Mouse (Mus musculus) heart, adult 11 months (tissue): ENCODE measurements around the gene Shc3.
A peak's percentile ranks its signal among the peaks of the same experiment; 100 is the strongest.

Source experiments
- DNase-seq: peaks from one replicate; pipeline ENCODE4 v3.0.0; 2022

The Shc3 gene

DNA sequence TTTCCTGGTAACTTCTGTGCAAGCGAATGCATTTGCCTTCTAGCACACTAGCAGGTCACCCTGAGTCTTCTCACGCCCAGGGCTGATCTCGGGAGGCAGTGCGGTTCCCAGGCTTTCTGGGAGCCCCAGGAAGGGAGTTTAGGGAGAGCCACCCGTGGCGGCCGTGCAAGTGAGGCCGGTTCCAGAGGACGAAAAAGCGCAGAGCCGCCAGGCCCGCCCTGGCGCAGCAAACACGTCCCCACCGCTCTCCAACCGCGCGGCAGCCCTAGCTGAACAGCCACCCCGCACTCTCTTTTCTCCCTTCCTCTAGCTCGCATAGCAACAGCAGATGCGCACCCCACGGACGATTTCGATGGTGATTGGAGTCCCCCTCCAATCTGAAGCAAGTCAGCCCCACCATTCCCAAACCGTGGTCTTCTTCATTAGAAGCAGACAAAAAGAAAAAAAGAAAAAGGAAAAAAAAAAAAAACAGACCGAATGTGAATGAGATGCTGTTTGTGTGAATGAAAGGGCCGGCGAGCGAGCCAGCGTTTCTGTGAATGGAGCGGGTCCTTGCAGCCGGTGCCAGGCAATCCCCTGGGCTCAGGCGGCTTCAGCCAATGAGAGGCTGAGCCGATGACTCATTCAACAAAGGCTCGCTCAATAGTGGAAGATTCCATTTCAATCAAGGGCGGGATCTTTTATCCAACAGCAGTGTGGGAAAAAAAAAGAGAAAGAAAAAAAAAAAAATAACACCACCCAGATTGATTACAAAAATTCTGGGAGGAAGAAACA lies at the start of gene Shc3:
TSS of gene Shc3 (minus strand) at position 509 of the 774 bp plus-strand sequence.
- peak; percentile 97 for DNase-seq

DNA sequence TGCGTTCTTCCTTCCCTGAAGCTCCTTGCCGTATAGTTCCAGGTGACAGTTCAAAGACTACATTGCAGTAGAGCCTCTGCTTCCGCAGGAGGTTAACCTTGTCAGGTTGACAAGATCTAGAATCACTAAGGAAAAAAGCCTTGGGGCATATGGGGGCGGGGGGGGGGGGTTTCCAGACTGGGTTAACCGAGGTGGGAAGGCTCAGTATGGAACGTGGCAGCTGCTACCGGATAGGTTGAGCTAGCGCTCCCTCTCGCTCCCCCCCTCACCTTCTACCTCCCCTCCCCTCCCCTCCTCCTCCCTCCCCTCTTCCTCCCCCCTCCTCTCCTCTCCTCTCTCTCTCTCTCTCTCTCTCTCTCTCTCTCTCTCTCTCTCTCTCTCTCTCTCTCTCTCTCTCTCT lies 49.4 kb upstream of the Shc3 start:
- DNase-seq, result no peak

DNA sequence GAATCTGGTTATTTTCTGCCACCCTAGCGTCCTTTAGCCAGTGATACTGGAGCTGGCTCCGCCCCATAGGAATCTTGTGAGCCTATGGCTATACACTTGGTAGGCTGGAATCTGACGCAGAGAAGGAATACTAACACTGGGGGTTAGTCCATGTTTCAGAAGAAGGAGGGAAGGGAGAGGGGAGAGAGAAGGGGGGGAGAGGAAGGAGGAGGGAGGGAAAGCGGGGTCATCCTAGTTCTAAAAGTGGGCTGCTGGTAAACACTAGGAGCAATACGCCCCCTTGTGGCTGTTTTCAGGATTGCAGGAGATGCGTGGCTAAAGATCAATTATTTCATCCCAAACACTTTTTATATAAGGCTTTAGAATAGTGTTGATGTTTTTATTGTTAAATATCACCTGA lies 48.6 kb upstream of the Shc3 start:
- DNase-seq, result peak; percentile 83

DNA sequence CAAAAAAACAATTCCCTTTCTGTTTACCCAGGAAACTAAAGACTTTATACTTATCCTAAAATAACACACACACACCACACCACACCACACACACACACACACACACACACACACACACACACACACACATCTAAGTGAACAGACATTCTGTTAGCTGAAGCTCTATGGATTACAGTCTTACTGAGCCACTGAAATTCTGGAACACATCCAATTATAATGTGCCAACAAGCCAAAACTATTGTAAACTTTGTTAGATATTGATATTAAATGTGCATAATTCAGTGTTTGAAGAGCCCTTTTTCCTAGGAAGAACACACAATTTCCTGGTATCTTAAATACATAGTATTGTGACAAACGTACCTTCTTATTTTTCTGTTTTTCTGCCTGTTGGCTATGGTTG lies 48.1 kb upstream of the Shc3 start:
- no peak for DNase-seq

DNA sequence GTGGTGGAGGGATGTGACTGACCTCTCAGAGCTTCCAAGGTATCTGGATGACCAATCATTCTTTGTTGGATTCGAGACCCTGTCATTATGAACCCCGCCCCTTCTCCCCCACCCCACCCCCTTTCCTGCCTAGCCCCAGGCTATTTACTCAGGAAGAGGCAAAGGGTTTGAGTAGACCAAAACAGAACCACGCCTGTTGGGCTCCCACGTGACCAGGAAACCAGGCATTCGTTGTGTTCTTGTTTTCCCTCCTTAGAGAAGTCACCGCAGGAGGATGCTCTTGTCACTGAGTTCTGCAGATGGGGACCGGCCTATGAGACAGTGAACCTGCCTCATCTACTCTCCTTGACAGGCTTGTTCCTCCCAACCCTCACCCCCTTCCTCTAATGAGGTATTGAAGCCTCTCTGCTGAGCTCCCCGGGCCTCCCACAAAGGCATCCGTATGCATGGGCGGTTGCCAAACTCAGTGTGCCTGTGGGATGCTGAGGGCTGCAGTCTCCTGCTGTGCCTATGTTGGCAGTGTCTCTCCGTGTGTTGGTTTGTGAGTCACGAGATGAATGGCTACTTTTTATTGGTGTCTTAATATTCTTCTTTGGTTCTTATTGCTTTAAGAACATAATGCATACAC lies 47.3 kb upstream of the Shc3 start:
- peak; percentile 71 for DNase-seq

DNA sequence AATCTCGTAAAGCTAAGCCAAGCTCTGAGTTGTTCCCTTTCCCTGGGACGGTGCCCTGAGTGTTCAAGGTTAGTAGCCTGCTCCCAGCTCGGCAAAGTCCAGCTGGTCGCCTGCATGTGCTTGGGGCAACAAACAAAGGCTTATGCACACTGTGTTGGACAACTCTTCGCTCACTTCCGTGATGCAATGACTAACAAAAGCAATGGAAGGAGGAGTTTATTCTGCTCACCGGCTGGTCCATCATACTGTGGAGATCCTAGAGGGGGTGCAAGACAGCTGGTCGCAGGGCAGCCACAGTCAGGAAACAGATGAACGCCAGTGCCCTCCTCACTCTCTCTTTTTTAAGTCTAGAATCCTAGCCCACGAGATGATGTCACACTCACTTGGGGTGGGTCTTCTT lies 46.6 kb upstream of the Shc3 start:
- DNase-seq, result peak; percentile 87

DNA sequence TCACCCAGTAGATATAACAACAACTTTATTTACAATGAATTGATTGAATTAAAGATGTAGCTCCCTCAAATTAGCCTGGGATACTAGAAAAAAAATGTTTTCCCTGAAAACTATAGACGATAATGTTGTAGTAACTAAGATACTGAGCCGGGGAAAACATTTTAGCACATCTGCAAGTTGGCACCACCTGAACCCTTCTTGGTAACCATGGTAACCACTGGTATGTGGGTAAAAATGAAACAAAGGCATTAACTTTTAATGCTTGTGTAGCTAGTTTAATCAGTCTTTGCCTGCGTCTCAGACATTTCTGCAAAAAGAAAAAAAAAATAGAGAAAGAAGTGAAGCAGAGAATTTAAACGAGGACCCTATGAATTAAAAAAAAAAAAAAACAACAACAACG lies 42.3 kb upstream of the Shc3 start:
- no peak for DNase-seq

DNA sequence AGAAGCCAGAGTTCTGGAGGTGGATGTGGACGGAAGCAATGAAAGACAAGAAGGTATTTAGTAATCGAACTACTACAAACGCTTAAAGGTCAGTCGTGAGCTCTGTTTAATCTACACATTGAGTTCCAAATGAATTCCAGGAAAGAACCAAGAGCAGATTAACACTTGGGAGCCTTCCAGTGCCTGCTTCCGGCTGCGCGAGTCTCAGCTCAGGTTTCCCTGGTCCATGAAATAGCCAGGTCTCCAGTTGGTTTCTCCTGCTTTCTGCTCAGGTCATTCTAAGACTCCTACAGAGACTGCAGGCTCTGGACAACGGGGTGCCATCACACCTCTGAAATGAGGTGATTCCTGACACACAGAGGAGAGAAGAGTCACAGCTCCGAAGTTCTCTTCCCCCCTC lies 41.8 kb upstream of the Shc3 start:
- DNase-seq, result no peak

DNA sequence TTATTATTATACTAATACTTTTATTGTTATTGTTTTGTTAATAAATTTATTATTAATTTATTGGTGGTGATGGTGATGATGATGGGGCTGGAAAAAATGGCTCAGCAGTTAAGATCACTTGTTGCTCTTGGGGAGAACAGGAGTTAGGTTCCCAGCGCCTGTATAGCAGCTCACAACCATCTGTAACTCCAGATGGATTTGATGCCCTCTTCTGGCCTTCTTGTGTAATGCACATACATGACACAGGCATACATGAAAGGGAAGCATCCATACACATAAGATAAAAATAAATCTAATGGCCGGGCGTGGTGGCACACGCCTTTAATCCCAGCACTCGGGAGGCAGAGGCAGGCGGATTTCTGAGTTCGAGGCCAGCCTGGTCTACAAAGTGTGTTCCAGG lies 40.0 kb upstream of the Shc3 start:
- DNase-seq, result no peak

DNA sequence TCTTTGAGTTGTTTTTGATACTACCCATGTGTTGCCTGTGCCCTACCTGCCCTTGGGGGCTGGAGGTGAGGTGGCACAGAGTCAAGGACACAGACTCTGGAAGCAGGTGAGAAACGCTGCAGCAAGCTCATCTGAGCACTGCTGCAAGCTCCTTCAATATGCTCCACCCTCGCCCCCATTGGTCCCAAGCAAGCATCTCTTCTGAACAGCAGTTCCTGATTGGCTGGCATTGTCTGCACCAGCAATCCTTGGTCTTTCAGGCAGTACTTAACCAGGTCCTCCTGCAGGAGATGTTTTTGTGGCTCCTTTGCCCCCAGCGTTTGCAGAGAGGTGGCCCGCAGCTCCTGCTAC lies 34.6 kb upstream of the Shc3 start:
- DNase-seq, result no peak

DNA sequence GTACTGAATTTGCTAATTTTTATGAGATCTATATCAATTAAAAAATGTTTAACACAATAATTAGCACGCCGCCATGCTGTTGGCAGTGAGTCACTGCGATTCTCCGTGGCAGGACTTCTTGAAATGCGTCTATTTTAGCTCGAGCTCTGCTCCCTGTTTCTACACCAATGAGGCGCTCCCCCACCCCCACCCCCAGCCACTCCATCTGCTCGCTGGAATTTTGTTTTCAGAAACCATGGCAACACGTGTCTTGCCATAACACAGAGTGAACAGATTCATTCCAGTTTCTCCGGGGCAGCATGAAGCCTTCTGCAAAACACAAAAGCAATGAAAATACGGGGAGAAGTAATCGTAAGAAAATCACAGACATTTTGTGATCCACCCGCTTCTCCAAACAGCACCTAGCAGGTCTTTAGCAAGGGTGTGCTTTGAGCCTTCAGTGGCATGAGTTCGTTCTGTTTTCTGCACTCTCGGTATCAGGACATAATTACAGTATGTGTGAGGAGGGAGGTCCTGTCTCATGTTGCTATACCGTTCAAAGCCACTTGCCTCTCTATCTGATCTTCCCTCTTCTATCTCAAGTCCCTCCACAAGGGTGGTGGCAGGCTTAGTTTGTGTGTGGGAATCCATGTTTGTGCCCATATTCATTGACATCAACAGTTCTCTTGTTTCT lies 34.1 kb upstream of the Shc3 start:
- DNase-seq, result no peak

DNA sequence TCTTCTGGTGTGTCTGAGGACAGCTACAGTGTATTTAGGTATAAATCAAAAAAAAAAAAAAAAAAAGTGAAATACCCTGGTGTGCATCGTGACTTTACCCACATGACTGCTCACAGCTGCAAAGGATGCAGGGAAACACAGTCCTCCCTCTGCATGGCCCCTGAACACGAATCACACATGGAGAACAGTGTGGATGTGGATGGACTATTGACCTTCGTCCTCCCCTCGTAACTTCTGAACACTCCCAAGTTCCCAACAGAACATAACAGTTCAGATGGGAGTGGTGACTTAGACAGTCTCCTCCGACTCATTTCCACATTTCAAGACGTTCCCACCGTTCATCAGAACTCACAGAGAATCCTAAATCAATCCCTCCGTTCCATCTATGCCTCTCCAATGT lies 33.5 kb upstream of the Shc3 start:
- no peak for DNase-seq

DNA sequence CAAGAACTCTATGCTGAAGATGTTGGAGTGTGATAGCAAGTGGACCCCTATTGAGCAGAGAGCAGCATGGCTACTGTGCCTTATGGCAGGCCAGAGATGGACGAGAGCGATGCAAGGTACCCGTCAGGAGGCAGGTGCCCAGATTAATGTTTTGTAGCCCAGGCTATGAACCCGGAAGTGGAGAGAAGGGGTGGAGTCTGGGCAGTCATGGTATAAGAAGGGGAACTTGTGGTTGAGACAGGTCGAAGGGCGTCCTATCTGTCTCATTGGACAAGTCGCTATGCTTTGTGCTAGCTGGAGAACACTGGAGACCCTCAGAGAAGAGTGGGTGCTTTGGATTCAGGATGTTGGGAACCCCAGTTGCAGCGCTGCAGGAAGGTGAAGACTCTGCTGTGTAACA lies 30.9 kb upstream of the Shc3 start:
- DNase-seq, result no peak

DNA sequence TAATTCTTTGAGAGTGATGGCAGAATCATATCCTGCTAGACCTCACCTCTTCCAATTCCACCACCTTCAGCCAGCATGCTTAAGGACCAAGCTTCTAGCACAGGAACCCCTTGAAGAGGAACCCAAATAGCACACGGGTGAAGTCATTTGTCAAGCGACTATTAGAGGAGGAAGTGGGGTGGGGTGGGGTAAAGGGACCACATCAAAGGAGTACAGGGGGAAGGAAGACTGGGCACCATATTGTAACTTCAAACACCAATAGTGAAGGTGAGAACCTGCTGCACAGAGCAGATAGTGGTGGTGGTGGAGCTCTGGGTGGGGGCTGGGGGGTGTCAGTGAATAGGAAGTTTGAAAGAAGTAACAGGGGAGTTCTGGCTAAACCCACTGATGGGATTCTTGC lies 28.8 kb upstream of the Shc3 start:
- DNase-seq, result no peak

DNA sequence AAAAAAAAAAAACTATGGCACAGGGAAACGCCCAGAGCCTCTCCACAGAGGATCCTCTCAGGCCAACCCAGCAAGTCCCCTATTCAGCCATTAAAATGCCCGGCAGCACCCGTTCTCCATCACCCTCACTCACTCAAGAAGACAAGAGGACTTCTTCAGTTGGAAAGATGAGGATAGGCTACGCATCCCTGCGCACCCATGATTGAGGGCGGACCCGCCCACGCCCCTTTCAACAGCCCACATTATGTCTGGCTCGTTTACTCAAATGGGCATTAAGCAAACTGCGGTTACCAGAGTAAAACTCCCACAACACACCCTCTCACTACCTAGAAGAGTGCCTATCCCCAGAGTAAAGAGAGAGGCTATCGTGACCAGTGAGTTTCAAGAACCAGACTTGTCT lies 26.2 kb upstream of the Shc3 start:
- no peak for DNase-seq

DNA sequence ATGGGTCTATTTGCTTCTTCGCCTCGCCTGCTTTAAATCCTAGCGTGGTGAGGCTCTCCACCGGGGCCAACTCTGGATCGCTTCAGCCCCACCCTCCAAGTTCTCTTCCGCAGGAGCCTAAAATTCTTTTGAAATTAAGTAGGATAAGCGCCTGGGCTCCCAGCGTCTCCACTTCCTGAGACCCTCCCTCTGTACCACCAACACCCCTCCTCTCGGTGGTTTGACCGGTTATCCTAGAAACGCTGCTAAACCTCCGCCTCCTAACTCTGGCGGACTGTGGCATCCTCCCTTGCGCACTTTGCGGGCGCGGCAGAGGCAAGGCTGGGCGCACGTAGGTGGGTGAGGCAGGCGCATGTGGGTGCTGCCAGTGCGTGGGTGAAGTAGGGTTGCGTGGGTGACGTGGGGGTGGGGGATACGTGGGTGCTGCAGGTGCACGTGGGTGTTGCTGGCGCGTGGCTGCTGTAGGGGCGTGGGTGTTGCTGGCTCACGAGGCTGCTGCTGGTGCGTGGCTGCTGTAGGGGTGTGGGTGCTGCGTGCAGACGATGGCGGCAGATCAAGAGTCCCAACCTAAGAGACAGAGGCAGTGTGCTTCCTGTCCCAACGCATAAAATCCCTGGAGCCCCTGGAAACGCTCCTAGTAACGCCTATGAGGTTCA lies 25.6 kb upstream of the Shc3 start:
- peak; percentile 91 for DNase-seq

DNA sequence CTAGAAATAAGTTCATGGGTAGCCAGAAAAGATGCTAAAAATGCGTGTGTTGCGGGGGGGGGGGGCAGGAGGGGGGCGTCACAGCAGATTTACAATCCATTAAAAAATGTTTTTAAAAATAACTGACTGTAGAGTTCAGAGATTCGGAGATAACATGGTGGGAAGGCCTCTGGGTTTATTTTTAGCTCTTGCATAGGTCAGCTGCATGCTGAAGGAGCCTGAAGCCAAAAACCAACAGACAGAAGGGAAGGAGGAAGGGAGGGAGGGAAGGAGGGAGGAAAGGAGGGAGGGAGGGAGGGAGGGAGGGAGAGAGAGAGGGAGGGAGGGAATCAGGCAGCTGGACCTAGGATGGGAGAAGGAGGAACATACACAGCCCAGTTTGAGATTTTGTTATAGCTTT lies 18.8 kb upstream of the Shc3 start:
- DNase-seq, result no peak

DNA sequence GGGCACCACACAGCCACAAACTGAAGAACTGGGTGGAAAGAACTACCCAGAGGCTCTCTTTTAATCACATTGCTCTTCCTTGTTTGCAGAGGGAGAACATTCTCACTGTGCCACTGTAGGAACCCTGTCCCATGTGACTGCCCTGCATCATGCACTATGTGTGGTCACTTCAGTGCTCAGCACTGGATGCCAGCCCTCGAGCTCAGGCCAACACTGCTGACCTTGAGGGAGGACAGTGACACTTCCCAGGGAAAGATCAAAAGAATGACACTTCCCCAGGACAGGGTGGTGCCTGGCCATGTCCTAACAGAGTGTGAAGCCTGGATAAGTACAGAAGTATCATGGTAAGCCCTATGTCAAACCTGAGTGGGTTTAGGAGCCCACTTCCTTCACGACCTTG lies 13.0 kb upstream of the Shc3 start:
- peak; percentile 87 for DNase-seq

DNA sequence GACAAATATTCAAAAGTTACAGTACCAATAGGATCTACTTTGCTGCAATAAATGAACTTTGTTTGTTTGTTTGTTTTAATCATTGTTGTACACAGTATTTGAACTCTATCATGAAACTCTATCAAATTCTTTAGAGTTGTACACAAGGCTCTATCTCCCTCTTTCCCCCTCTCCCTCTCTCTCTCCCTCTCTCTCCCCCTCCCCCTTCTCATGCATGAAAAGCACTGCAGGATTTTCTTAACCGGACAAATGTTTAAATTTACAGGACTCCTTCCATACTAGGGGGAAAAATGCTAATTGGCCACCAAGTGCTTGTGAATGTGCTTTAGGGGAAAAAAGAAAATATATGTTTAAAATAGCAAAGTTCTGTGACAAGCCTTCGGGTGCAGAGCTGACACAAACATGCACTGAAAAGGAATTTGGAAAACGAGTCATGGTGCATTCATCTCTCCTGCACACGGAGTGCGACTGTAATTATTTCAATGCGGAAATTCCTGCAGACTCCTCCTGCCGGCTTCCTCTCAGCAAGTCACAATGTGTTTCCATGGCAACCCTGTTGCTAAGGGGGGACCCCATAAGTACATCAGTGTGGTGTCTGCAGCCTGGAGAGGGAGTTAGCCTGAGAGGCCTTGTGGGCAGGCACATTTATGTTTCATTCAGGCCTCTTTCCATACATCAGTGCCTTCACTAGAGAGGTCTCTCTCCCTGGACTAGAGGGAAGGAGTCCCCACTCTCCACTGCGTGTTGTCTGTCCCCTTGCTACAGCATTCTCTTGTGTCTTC lies 11.2 kb upstream of the Shc3 start:
- no peak for DNase-seq

DNA sequence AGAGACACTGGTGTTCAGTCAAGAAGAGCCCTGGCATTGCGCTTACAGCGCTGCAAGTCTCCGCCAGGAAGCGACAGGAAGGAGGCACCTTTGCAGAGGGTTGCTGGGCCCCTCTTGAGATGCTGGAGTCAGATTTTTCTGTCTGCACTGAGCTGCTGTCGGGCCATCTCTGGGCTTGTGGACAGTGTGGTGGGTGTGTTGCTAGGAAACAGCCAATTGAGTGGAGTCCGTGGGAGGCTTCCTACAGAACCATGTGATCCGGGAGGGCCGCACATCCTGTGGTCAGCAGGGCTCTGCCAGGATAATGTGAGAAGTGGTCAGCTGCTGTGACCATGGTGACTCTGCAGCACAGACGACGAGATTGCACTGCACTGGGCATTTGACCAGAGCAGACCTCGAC lies 4.6 kb upstream of the Shc3 start:
- DNase-seq, result peak; percentile 96

DNA sequence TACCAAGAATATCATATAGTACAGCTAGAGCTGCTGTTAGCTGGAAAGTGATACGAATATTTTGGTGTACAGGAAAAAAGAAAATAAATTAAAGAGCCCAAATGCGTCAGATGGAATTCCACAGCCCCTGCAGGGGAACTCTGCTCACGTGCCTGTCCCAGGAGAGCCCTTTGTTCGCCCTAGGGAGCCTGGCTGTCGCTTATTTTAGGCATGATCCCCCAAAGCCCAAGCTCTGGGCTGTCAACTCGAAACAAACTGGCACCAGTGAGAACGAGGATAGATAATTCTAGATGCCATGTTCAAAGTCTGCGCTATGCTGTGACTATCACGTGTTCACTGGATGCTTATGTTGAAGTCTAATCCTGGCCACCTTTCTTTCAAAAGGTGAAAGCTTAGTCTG lies 892 bp upstream of the Shc3 start:
- DNase-seq, result peak; percentile 67

DNA sequence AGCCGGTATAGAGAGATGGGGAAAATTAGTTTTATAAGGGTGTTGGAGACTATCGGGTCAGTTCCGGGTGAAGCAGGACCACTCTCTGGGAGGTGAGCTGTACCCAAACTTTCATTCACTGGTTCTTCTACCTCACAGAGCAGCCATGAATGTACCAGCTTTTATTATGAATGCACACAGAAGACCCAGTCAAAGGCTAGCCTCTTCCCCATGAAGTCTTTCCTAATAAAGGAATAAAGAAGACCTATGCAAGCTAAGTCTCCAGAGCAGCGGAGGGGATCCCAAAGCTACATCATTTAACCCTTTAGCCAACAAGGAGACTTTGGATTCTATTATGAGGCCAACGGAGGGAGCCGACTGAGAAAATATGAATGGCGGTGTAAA lies 458 bp upstream of the Shc3 start:
- DNase-seq, result no peak

DNA sequence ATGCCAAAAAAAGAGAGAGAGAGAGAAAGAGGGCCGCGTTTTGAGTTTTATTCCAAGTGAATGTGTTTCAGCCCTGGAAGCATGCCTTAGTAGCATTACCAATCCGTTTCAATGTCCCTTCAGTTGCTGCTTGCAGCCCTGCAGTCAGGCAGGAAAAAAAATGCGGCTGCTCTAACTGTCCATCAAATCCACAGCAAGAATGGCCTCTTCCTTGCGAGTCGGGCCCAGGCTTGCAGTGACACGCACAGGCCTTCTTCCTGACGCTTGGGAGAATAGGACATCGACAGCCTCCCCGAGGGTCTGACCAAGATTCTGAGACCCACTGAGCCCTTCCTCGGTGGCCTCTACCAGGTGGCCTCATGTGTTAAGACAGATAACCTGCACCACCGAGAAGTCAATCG lies 718 bp downstream of the Shc3 start:
- DNase-seq, result no peak
